Mouse (Mus musculus): ENCODE results near the gene Pop7.

The Pop7 gene
- long read RNA-seq, experiment 1, transcript Pop7-201 (2 exons, 881 nt) = major isoform, 27 of 33 reads
- long read RNA-seq, experiment 1, transcript Pop7-202 (1 exons, 988 nt) = minor isoform, 6 of 33 reads
- long read RNA-seq, experiment 1, partial matches to known transcripts = 0 of 33 reads
- long read RNA-seq, experiment 1, other reads (novel, unspliced or antisense) = 0 of 33 reads
- long read RNA-seq, experiment 2, transcript Pop7-202 (1 exons, 988 nt) = minor isoform, 6 of 50 reads
- long read RNA-seq, experiment 2, transcript Pop7-201 (2 exons, 881 nt) = major isoform, 43 of 50 reads
- long read RNA-seq, experiment 2, partial matches to known transcripts = 0 of 50 reads
- long read RNA-seq, experiment 2, other reads (novel, unspliced or antisense) = 1 of 50 reads

DNA sequence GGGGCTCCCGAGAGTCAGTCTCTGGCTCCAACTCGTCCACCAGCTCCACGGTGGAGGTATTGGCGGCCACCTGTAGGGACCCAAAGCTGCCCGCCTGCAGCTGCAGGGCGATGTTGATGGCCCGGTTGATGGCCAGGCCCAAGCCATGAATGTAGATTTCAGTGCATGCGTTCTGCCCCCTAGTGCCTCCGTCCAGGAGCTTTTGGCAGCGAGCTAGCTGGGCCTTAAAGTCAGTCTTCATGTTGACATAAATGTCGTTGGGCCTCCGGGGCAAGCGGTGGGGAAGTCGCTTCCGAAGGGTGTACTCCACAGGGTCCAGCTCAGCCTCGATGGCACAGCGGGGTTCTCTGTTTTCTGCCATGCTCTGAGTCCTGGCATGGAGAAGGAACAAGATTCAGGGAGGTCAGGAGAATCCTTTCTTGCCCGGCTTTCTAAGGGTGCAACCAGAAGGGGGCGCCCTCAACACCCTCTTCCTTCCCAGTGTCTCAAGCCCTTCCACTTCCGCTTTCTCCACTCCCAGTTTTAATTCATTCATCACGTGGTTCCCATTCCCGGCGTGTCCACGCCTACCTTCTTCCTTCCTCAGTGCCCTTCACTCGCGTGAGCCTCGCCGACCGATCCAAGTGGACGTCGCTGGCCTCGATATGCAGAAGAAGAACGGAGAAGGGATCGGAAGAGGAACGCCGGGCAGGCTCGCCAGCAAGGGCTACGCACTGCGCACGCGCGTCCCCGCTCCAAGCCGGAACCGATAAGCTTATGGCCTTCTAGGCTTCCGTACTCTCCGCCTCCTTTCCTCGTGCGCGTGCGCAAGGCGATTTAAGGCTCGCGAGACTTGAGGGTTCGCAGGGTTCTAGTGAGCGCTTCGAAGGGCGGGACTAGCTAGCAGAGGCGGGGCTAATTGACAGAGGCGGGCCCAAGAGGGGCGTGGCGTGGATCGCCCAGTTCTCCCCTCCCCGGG, at the start of gene Pop7:
Gene Pop7 (minus strand): TSS at position 810 of the 958 bp plus-strand sequence.
- intact Hi-C loops (cut with DNase I) = loop anchor here (10.0 kb wide), 1 partner anchor 167 kb away; the partner anchor contains the start of gene Slc12a9

- intact Hi-C loops (cut with DNase I) = loop anchor here (5.0 kb wide), 1 partner anchor 36 kb away; no protein-coding TSS in a partner anchor
Measured at GRCm38 (mm10) chr5:137551119-137551518, 48.8 kb upstream of the Pop7 start.

DNA sequence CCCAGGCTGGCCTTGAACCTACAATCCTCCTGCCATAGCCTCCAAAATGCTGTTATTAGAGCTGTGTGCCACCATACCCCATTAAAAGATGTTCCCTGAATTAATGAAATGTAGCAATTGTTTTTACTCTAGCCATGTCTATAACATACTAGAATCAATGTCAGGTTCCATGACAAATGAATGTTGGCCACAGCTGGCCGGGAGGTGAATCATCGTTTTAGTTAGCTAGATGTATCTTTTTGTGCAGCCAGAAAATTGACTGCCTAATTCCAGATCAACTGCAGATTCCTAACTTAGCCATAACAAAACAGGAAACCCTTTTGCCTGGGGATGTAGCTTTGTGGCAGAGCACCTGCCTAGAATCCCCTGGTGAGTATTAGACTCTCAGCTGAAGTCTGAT, 47.5 kb upstream of the Pop7 start:
- intact Hi-C loops (cut with DNase I) = loop anchor here (5.0 kb wide), 1 partner anchor 37 kb away; no protein-coding TSS in a partner anchor

- intact Hi-C loops (cut with DNase I) = no loop called here
Measured at GRCm38 (mm10) chr5:137545596-137545995, 43.3 kb upstream of the Pop7 start.

- intact Hi-C loops (cut with DNase I) = no loop called here
Measured at GRCm38 (mm10) chr5:137544926-137545325, 42.6 kb upstream of the Pop7 start.

DNA sequence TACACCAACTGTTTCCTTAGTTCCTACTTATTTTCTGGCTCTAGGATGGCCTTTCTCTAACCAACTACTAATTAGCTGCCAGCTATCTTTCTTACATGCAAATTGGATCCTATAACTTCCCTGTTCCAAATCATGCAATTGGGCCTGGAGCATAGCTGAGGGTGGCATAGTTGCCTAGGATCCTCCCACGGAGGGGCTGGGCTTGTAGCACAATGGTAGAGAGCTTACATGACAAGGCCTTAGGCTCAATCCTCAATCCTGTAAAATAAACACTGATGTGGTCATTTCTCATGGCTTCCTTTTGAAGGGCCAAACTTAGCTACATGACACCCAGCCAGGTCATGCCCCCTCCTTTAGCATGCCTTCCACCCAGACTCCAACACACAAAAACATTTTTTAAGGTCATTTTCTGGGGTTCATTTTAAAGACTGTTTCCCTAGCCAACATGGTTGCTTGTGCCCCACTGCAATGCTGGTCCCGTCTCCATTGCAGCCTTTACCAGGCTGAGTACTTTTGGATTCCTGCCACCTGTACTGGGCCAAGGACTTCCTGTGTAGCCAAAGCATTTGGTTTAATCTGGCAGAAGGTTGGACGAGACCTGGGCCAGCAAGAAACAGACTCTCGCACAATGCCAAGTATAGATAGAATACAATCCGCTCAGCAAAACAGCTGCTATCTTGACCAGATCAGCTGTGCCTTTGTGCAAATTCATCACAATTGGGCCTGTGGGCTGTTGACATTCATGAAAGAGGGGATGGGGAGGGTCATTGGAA, 39.6 kb upstream of the Pop7 start:
- intact Hi-C loops (cut with DNase I) = no loop called here

GRCm38 (mm10) chr5:137540991-137541390, 38.7 kb upstream of the Pop7 start:
- intact Hi-C loops (cut with DNase I) = no loop called here

GRCm38 (mm10) chr5:137539291-137539801, 37.0 kb upstream of the Pop7 start:
- intact Hi-C loops (cut with DNase I) = no loop called here

DNA sequence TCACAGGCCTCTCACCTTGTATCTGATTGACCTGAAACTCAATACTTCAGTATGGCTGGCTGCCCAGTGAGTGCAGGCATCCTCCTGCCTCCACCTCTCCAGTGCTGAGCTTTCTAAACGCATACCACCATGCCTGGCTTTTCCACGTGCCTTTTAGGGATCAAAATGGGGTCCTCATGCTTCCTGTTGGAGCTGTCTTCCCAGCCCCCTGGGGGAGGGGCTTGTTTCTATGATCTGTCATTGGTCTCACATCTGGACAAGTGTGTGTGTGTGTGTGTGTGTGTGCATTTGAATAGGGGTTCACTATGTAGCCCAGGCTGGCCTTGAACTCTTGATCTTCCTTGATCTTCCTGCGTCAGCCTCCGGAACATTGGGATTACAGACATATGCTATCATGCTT, 35.1 kb upstream of the Pop7 start:
- intact Hi-C loops (cut with DNase I) = no loop called here

- intact Hi-C loops (cut with DNase I) = no loop called here
Measured at GRCm38 (mm10) chr5:137535318-137535717, 33.0 kb upstream of the Pop7 start.

DNA sequence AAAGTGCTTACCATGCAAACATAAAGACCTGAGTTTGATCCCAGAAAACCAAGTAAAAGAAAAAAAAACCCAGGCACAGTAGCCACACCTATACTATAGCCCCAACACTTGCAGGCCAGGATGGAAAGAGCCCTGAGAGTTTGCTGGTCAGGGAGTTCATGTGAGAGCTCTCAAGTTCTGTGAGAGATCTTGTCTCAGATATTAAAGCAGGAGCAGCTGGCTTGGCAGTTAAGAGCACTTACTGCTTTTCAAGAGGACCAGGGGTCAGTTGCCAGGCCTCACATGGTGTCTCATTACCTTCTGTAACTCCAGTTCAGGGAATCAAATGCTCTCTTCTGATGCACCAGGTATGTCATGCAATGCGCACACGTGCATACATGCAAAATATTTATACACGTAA, 32.4 kb upstream of the Pop7 start:
- intact Hi-C loops (cut with DNase I) = no loop called here

- intact Hi-C loops (cut with DNase I) = no loop called here
Measured at GRCm38 (mm10) chr5:137533117-137533827, 31.0 kb upstream of the Pop7 start, which contains the start of the genes Epo and Gnb2. TSS of gene Epo (minus strand) at chr5:137533242. TSS of gene Gnb2 (minus strand) at chr5:137533510.

DNA sequence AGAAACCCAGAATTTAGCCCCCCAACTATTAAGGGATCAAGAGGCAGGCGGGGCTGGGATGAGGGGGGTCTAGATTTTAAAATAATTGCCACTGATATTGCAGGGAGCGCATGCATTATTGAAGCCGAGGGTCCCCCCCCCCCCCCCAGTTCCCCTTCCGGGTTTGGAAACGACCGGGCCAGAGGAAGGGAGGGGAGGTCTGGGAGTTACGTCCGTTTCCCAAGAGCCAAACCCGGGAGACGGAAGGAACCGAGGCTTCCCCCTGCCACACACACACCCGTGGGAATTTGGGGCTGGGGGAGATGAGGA, 30.4 kb upstream of the Pop7 start:
- intact Hi-C loops (cut with DNase I) = no loop called here

DNA sequence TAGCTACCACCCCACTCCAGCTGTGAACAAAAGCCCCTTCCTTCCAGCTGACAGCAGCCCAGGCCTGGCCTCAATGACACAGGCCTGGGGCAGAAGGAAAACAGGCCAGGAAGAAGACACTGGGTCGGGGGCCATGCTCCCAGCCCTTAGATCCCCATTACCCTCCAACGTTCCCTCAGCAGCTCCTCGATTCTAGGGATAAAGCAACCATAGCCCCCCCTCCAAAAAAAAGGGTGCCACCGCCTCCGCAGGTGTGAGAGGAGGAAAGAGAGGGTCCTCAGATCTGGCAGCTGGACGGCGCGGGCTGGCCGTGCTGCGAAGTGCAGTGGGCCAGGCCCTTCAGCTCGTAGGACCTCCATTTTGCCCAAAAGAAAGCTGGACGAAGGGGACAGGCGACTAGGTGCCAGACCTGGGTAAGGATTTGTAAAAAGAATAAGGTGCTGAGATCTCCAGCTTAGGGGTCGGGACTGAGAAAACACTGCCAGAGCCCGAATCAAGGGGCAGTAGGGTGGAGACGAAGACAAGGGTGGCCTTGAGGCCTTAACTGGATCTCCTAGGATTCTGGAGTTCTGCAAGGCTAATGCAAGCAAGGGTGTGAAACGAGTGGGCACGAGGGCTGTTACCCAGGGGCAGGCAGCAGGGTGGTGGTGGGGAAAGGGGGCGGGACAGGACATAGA, 30.0 kb upstream of the Pop7 start:
- intact Hi-C loops (cut with DNase I) = no loop called here

DNA sequence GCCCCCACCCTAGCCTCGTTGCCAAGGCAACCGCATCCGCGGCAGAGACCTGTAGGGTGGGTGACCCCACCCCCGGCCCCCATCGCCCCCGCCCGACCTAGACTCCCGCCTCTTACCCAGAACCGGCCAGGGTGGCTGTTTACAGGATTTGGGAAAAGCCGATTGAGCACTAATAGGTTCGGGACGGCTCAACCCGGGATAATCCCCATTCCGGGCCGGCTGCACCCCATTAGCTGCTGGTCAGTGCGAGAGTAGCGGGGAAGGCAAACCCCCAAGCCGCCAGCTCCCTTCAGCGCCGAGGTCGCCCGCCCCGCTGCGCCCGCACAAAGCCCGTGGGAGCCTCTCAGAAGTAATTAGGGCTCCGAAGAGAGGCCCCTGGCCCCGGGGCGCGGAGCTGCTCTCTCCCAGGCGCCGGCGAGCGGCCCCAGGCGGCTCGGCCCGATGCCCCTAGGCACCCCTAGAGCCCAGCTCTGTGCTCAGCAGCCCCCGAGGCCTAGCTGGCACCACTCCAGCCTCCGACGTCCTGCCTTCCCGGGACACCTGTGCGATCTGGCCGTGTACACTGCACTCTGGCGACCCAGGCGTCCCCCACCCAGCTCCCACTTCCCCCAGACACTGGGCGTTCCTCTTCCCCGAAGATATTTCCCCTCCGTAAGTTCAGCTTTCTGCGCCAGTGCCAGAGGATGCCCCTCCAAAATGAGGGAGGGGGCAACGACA, 29.3 kb upstream of the Pop7 start:
- intact Hi-C loops (cut with DNase I) = no loop called here

GRCm38 (mm10) chr5:137530588-137531413, 28.5 kb upstream of the Pop7 start:
- intact Hi-C loops (cut with DNase I) = no loop called here

GRCm38 (mm10) chr5:137530075-137530474, 27.8 kb upstream of the Pop7 start:
- intact Hi-C loops (cut with DNase I) = no loop called here

Measured in adrenal gland (tissue).